Mouse (Mus musculus) kidney, postnatal 0 days (tissue): ENCODE data around the gene Fnip2. TPM values are rescaled to one million over a fixed set of nuclear protein-coding genes. Genes with fewer than 3 reads are reported as not detected.
A peak's percentile ranks its signal among the peaks of the same experiment; 100 is the strongest.

Experiments
- ATAC-seq: fragments of 200-750 bp; cut with Nextera tagmentation; replicated peaks from 2 replicates; pipeline ENCODE4 v1.8.0; 2017; ENCODE audit warnings: low read depth, moderate number of reproducible peaks, moderate TSS enrichment, moderate library complexity; ENCODE audit not compliant: low FRiP score
- DNase-seq: peaks from one replicate; pipeline ENCODE4 v3.0.0-alpha.2; 2016; ENCODE audit warnings: low spot score
- H3K27ac ChIP-seq: fragments of 300-500 bp; sonication (generic); 2 replicates; pipeline ENCODE4 v1.5.1; 2014; ENCODE audit warnings: mild to moderate bottlenecking
- H3K27me3 ChIP-seq: fragments of 300-500 bp; sonication (generic); 2 replicates; pipeline ENCODE4 v1.6.1; 2014; ENCODE audit warnings: low read length, mixed read lengths; ENCODE audit not compliant: insufficient read depth
- H3K36me3 ChIP-seq: fragments of 300-500 bp; sonication (generic); 2 replicates; pipeline ENCODE4 v1.6.1; 2014; ENCODE audit warnings: low read length, mixed read lengths; ENCODE audit not compliant: insufficient read depth
- H3K4me1 ChIP-seq: fragments of 300-500 bp; sonication (generic); replicated peaks from 2 replicates; pipeline ENCODE4 v1.6.1; 2014; ENCODE audit warnings: antibody characterized with exemption, low read length, mixed read lengths; ENCODE audit not compliant: insufficient read depth
- H3K4me2 ChIP-seq: fragments of 300-500 bp; sonication (generic); 2 replicates; pipeline ENCODE4 v1.6.1; 2014; ENCODE audit warnings: mild to moderate bottlenecking, low read length, moderate library complexity, mixed read lengths
- H3K4me3 ChIP-seq: fragments of 300-500 bp; sonication (generic); replicated peaks from 2 replicates; pipeline ENCODE4 v1.5.1; 2014; ENCODE audit warnings: low read depth, low read length
- H3K9ac ChIP-seq: fragments of 300-500 bp; sonication (generic); 2 replicates; pipeline ENCODE4 v1.6.1; 2014; ENCODE audit warnings: low read depth, low read length
- H3K9me3 ChIP-seq: fragments of 300-500 bp; sonication (generic); replicated peaks from 2 replicates; pipeline ENCODE4 v1.6.1; 2016; ENCODE audit warnings: low read length, inconsistent platforms, mixed read lengths
- CTCF ChIP-seq: IDR thresholded peaks from 2 replicates; pipeline ENCODE4 v1.5.1; 2016; ENCODE audit warnings: antibody characterized with exemption, low read depth, mild to moderate bottlenecking, moderate library complexity
- WGBS: fragments of 180-500 bp; shearing (Covaris S2); extraction: QIAGEN DNeasy Blood & Tissue Kit; methylation state at CpG from one replicate; pipeline ENCODE4 v1.1.7; 2014; 5-methylcytosine and 5-hydroxymethylcytosine counted together
- polyA plus RNA-seq: library from polyadenylated mRNA; unstranded; fragments of >200 nt; fragmentation: Nextera tagmentation; extraction: Ambion mirVana; gene quantifications from 2 replicates; pipeline ENCODE4 v1.2.1, GENCODE M21; 2015

The Fnip2 gene
- polyA plus RNA-seq, 1 experiment from 2014 or later = 4.4 TPM

- peak; percentile 31 for DNase-seq
- Histone ChIP-seq H3K9me3 (no peaks in the 10 kb centered on the region), H3K9ac (no peak overlapping the region), H3K36me3 (no peaks in the 10 kb centered on the region), H3K27ac (no peak overlapping the region), H3K4me3 (no peak overlapping the region), H3K4me2 (no peak overlapping the region), H3K27me3 (no peaks in the 10 kb centered on the region), H3K4me1 (no peaks in the 10 kb centered on the region)
- ATAC-seq = 0 out of 2 replicates have a peak, but pooled peaks have one; percentile 36
- 61% methylated on average over 12 of the region's 12 CpGs for WGBS
- TF ChIP-seq CTCF = no peak
Observed at GRCm38 (mm10) chr3:79440976-79441491, 126.6 kb downstream of the Fnip2 start.

GRCm38 (mm10) chr3:79438276-79438675 is 129.3 kb downstream of the Fnip2 start:
- ATAC-seq (no peak), DNase-seq (no peak)
- no peak overlapping the region for H3K4me2 ChIP-seq
- WGBS = 97% methylated on average over 3 of the region's 3 CpGs
- no peak overlapping the region for H3K27ac ChIP-seq
- no peak overlapping the region for H3K4me3 ChIP-seq
- H3K27me3 ChIP-seq = no peaks in the 10 kb centered on the region
- no peaks in the 10 kb centered on the region for H3K4me1 ChIP-seq
- no peak for TF ChIP-seq CTCF
- no peaks in the 10 kb centered on the region for H3K36me3 ChIP-seq
- no peaks in the 10 kb centered on the region for H3K9me3 ChIP-seq
- H3K9ac ChIP-seq = no peak overlapping the region

- 83% methylated on average over 7 of the region's 7 CpGs for WGBS
- Histone ChIP-seq H3K9me3 (no peaks in the 10 kb centered on the region), H3K4me1 (no peaks in the 10 kb centered on the region), H3K4me3 (no peak overlapping the region), H3K27me3 (no peaks in the 10 kb centered on the region), H3K27ac (no peak overlapping the region), H3K36me3 (no peaks in the 10 kb centered on the region), H3K4me2 (no peak overlapping the region), H3K9ac (no peak overlapping the region)
- no peak for ATAC-seq
- no peak for TF ChIP-seq CTCF
- DNase-seq = no peak
Observed at GRCm38 (mm10) chr3:79436186-79436585, 131.4 kb downstream of the Fnip2 start.

- TF ChIP-seq CTCF = no peak
- no peaks in the 10 kb centered on the region for H3K36me3 ChIP-seq
- H3K9ac ChIP-seq = no peak overlapping the region
- no peak for DNase-seq
- no peak overlapping the region for H3K27ac ChIP-seq
- 77% methylated on average over 5 of the region's 5 CpGs for WGBS
- no peak overlapping the region for H3K4me2 ChIP-seq
- ATAC-seq = no peak
- no peaks in the 10 kb centered on the region for H3K27me3 ChIP-seq
- H3K9me3 ChIP-seq = no peaks in the 10 kb centered on the region
- no peaks in the 10 kb centered on the region for H3K4me1 ChIP-seq
- H3K4me3 ChIP-seq = no peak overlapping the region
Observed at GRCm38 (mm10) chr3:79434985-79435384, 132.6 kb downstream of the Fnip2 start.

- ATAC-seq (no peak), DNase-seq (no peak)
- no peak overlapping the region for H3K4me3 ChIP-seq
- no peaks in the 10 kb centered on the region for H3K27me3 ChIP-seq
- no peak for TF ChIP-seq CTCF
- no peaks in the 10 kb centered on the region for H3K36me3 ChIP-seq
- H3K4me1 ChIP-seq = no peaks in the 10 kb centered on the region
- no peak overlapping the region for H3K9ac ChIP-seq
- 83% methylated on average over 9 of the region's 9 CpGs for WGBS
- no peak overlapping the region for H3K4me2 ChIP-seq
- H3K9me3 ChIP-seq = no peaks in the 10 kb centered on the region
- no peak overlapping the region for H3K27ac ChIP-seq
Observed at GRCm38 (mm10) chr3:79434436-79434835, 133.2 kb downstream of the Fnip2 start.

GRCm38 (mm10) chr3:79433593-79433992 is 134.0 kb downstream of the Fnip2 start:
- no peaks in the 10 kb centered on the region for H3K4me1 ChIP-seq
- no peaks in the 10 kb centered on the region for H3K36me3 ChIP-seq
- no peak overlapping the region for H3K27ac ChIP-seq
- DNase-seq (peak; percentile 55), ATAC-seq (no peak)
- no peak overlapping the region for H3K4me2 ChIP-seq
- no peak overlapping the region for H3K4me3 ChIP-seq
- no peaks in the 10 kb centered on the region for H3K9me3 ChIP-seq
- no peak overlapping the region for H3K9ac ChIP-seq
- peak; percentile 64 for TF ChIP-seq CTCF
- no peaks in the 10 kb centered on the region for H3K27me3 ChIP-seq

GRCm38 (mm10) chr3:79425441-79425840 is 142.2 kb downstream of the Fnip2 start:
- Histone ChIP-seq H3K27me3 (no peaks in the 10 kb centered on the region), H3K9me3 (no peaks in the 10 kb centered on the region), H3K36me3 (no peaks in the 10 kb centered on the region), H3K9ac (no peak overlapping the region), H3K4me1 (no peaks in the 10 kb centered on the region), H3K4me3 (no peak overlapping the region), H3K4me2 (no peak overlapping the region), H3K27ac (no peak overlapping the region)
- no peak for DNase-seq
- 88% methylated on average over 1 of the region's 1 CpGs for WGBS
- ATAC-seq = no peak
- TF ChIP-seq CTCF = no peak
